Mouse (Mus musculus): ENCODE results near the gene Cpa2.

Gene Cpa2

GRCm38 (mm10) chr6:30547656-30548306, 6.4 kb downstream of the Cpa2 start:
- no peak for DNase-seq (ENCODE audit: low spot score in 2 of 2)

- DNase-seq (ENCODE audit: low spot score in 2 of 2) = peak in 1 of 2 experiments; percentile 22
Measured at GRCm38 (mm10) chr6:30549231-30549761, 7.9 kb downstream of the Cpa2 start.

DNA sequence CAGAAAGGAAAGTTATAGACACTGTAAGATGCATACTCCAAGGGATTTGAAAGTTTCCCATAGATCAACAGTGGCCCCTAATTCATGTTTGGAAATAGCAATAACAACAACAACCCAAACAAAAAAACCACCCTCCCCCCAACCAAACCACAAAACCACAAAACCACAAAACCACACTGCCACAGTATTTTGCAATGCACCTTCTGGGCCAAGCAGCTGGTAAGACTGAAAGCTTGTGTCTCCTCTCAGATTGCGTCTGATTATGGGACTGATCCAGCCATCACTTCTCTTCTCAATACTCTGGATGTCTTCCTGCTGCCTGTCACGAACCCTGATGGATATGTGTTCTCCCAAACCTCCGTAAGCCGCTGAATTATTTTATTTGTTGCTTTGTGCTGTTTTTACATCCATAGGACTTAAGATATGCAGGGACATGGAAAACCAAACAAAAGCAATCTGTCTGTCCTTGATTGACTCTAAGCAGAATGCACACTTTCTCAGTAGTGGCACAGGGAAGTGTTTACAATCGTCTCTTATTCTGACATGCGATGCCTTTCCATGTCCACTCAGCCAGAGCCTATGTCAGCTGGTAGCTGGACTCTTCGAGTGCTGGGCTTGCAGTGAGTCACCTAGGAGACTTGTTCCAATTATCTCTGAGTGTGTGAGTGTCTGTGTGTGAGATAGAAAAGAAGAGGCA, 9.3 kb downstream of the Cpa2 start:
- DNase-seq (ENCODE audit: low spot score in 2 of 2) = no peak

- DNase-seq (ENCODE audit: low spot score in 2 of 2) = no peak
Measured at GRCm38 (mm10) chr6:30551193-30551515, 9.8 kb downstream of the Cpa2 start.

DNA sequence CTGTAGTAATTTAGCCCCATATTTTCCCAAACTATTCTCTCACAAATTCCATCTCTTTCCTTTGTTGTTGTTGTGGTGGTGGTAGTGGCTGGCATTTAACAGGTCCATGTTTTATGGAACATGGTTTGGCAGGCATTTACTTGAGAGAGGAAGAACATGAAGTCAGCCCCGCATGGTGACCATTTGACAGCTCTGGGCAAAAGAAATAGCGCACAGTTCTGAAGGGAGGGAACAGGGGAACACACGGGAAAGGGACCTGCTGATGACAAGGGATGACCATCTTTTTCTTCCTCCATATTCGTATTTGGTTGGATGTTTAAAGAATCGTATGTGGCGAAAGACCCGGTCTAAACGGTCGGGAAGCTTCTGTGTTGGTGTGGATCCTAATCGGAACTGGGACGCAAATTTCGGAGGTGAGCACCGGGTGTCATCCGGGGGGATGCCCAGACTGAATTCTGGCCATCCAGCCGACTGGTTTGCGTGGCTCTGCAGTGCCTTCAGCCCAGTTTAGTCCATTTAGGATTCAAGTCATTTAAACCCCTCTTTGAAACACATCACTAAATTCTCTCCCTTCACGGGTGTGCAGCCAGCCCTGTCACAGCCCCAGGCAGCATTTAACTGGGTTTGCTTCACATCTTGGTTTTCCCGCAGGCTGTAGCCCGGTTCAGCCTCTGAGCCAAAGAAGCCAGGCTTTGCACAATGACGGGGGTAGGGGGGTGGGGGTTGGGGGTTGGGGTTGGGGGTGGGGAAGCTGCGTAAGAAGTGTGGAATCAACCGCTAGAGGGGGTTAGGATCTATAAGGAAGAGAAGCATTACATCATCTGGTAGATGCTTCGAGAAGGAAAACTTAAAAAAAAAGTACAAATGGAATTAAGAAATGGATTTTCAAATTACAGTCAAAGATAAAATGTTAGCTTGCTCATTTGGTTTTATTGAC, 10.5 kb downstream of the Cpa2 start:
- no peak for DNase-seq (ENCODE audit: low spot score in 2 of 2)

GRCm38 (mm10) chr6:30552628-30553027, 11.2 kb downstream of the Cpa2 start:
- DNase-seq (ENCODE audit: low spot score in 2 of 2) = no peak

GRCm38 (mm10) chr6:30553381-30554010, 12.1 kb downstream of the Cpa2 start:
- DNase-seq (ENCODE audit: low spot score in 2 of 2) = peak in 1 of 2 experiments; percentile 23

- no peak for DNase-seq (ENCODE audit: low spot score in 2 of 2)
Measured at GRCm38 (mm10) chr6:30554092-30554491, 12.7 kb downstream of the Cpa2 start.

DNA sequence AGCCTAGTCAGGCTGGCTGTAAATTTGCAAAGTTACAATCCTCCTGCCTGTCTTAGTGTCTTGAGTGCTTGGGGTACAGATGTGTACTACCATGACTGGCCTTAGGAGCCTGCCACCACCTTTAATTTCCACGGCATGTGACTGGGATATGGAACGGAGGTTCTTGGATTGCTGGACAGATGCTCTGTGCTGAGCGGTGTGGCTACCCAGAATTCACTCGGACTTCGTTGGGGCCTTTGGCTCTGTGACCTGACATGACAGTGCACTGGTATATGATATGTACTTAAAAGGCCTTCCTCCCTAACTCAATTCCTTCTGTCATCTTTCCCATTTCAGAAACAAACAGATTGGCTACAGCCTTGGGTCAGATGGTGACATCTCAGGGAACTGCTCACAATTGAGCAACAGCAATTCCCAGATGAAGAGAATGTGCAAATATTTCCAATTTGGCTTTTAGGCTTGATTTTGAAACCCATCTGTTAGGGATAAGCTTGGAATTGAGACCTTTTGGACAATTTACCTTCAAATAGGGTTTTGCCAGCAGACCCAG, 13.3 kb downstream of the Cpa2 start:
- DNase-seq (ENCODE audit: low spot score in 2 of 2) = no peak

DNA sequence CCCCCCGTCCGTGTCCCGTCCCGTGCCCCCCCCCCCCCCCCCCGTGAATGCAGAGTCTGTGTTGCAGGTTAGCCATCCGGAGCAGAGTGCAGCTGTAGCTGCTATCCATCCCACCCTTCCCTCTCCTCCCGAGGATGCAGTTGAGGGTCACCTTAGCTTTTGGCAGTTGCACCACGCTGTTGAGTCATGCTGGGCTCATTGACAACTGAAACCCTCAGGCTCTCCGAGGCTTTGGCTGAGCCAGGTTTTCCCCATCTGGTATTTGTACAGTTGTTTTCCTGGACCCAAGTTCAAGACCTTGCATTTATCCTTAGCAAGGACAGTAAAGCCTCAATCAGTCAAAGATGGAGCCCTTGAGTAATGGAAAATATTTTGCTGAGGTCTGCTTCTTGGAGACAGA, 14.7 kb downstream of the Cpa2 start:
- no peak for DNase-seq (ENCODE audit: low spot score in 2 of 2)

- DNase-seq (ENCODE audit: low spot score in 2 of 2) = no peak
Measured at GRCm38 (mm10) chr6:30559726-30560125, 18.3 kb downstream of the Cpa2 start.

GRCm38 (mm10) chr6:30562132-30562531, 20.8 kb downstream of the Cpa2 start:
- no peak for DNase-seq (ENCODE audit: low spot score in 2 of 2)

DNA sequence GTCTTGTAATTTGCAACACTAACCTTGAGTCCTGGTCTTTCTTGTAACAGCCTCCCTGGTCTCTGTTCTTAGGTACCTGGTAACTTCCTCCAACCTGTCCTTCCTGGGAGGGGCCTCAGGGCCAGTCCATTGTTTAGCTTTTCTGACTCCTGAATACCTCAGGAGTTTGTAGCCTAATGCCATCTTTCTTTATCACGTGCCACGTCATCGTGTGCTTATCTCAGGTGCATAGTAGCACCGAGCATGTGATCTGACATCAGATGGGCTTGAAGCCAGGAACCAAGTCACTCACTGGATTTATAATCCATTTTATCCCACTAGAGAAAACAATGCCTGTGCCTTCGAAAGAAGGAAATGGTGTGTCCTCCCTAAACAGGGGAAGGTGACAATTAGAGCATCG, 22.2 kb downstream of the Cpa2 start:
- no peak for DNase-seq (ENCODE audit: low spot score in 2 of 2)

GRCm38 (mm10) chr6:30564051-30564450, 22.7 kb downstream of the Cpa2 start:
- no peak for DNase-seq (ENCODE audit: low spot score in 2 of 2)

DNA sequence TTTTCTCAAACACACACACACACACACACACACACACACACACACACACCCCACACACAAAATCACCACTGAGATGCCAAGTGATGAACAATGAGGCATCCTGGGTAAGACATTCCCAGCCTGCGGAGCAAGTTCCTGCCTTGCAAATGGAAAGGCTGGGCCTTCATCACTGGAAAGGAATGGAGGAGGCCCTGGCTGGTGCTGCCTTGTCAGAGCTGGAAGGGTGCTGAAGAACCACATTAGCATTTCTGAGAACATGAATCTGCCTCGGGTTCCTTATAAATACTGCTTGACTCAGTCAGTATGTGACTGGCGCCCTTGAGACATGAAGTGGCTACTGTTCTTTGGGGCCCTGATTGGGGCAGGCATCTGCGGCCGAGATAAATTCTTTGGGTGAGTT, 26.7 kb downstream of the Cpa2 start, which contains the start of gene Cpa4:
Gene Cpa4, plus strand, starts transcription at position 301 of the 400 bp plus-strand sequence.
- no peak for DNase-seq (ENCODE audit: low spot score in 2 of 2)

DNA sequence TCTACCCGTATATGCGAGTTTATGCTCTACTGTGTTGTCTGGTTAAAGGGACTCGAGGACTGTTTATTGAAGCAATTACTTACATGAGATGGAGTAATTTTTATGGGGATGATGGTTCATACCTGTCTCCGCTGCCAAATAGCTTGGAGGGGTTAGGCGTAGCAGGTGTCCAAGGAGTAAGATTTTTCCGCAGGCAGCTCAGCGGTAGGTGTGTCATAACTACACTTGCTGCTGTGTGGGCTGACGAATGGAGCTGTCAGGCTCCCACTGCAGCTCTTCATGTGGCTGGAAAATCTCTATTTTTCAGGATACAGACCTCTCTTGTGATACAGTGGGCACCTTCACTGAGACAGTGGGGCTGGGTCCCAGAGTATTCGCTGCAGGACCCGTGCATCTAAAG, 27.9 kb downstream of the Cpa2 start:
- peak; percentile 60 to 66 for DNase-seq (ENCODE audit: low spot score in 2 of 2)

DNA sequence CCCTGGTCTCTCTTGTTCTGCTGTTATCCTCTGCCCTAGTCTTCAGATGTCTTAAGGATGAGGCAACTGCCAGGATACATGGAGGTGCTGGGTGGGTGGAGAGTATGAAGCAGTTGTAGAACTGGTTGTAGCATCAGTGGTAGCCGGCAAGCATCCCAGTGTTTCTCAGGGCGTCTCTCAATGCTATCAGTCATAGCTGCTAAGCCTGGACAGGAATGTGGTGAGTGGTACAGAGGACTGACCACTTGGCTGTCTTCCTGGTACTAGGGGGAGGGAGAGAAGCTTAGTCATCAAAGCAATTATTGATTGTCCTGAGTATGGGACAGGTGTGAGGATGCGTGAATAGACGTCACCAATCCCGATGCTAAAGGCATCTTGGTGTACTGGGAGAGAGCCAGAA, 28.6 kb downstream of the Cpa2 start:
- DNase-seq (ENCODE audit: low spot score in 2 of 2) = peak; percentile 40 to 42

GRCm38 (mm10) chr6:30572456-30573311, 31.3 kb downstream of the Cpa2 start:
- peak; percentile 86 to 87 for DNase-seq (ENCODE audit: low spot score in 2 of 2)

DNA sequence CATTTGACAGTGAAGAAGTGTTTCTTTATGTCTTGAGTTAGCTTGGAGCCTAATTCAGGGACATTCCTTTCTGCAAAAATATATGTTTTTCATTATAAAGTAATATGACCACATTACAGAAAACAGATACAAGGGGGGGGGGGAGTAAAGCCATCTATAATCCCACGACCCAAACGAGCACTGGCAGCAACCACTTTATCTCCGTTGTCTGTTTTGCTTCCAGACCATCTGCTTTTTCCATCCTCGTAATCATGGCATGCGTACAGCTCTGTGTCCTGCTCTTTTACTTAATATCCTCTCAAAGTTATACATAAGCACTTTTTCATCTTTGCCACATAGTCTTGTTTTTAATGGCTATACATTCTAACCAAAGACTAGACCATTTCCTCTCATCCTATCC, 32.0 kb downstream of the Cpa2 start:
- DNase-seq (ENCODE audit: low spot score in 2 of 2) = no peak

GRCm38 (mm10) chr6:30574945-30575344, 33.6 kb downstream of the Cpa2 start:
- no peak for DNase-seq (ENCODE audit: low spot score in 2 of 2)

All from right cerebral cortex, adult 2 months (tissue).